Mouse (Mus musculus) cortical plate, adult 2 months (tissue): ENCODE results near the gene Grtp1.

ENCODE experiments used
- CTCF ChIP-seq: fragments of 200-500 bp; IDR thresholded peaks from 2 replicates; pipeline ENCODE4 v1.5.1; 2011; ENCODE audit warnings: mild to moderate bottlenecking, control low read depth, low read length; ENCODE audit not compliant: insufficient read depth; ENCODE audit errors: extremely low read depth
- POLR2A ChIP-seq: fragments of 200-500 bp; IDR thresholded peaks from 2 replicates; pipeline ENCODE4 v1.6.1; 2011; ENCODE audit warnings: mild to moderate bottlenecking, low read length, control low read depth; ENCODE audit not compliant: insufficient read depth; ENCODE audit errors: extremely low read depth

DNA sequence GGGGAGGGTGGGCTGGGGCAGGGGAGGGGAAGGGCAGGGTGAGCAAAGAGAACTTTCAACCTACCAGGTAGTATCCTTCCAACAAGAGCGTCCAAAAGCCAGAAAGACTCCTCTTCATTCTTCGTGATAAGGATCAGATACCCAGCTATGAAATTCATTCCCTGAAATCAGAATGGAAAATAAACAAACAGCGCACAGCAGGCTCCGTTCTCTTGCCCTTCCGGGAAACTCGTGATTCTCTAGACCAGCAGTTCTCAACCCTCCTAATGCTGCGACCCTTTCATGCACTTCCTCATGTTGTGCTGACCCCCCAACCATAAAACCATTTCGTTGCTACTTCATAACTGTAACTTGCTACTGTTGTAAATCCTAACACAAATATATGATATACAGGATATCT lies 13.6 kb downstream of the Grtp1 start:
- TF ChIP-seq POLR2A (no peak), CTCF (no peak)
